Mouse (Mus musculus) lung, postnatal 4 days (tissue): ENCODE measurements at regions not wholly inside any gene's neighbourhood (a gene's known extent, or its start where the extent isn't known, plus 50 kb on each side); places are given as distances from the start of the nearest gene placed in this dataset.

ENCODE experiments used
- DNase-seq, 2 experiments: peaks; one replicate each; pipeline ENCODE4 v3.0.0; 2021

GRCm38 (mm10) chr4:150721619-150722283, 69.8 kb upstream of the Slc45a1 start:
- DNase-seq: no peak

- no peak for DNase-seq
Measured at GRCm38 (mm10) chr4:150717866-150718265, 65.9 kb upstream of the Slc45a1 start.

- no peak for DNase-seq
Measured at GRCm38 (mm10) chr4:150715051-150715450, 63.1 kb upstream of the Slc45a1 start.

GRCm38 (mm10) chr4:150713291-150713690, 61.3 kb upstream of the Slc45a1 start:
- DNase-seq: no peak

- DNase-seq: no peak
Measured at GRCm38 (mm10) chr4:150712856-150713255, 60.9 kb upstream of the Slc45a1 start.

GRCm38 (mm10) chr4:150711646-150712045, 59.7 kb upstream of the Slc45a1 start:
- DNase-seq: no peak

GRCm38 (mm10) chr4:150709391-150710130, 57.6 kb upstream of the Slc45a1 start:
- no peak for DNase-seq

GRCm38 (mm10) chr4:150708572-150708984, 56.6 kb upstream of the Slc45a1 start:
- peak; percentile 45 to 56 for DNase-seq

GRCm38 (mm10) chr4:150707725-150708571, 56.0 kb upstream of the Slc45a1 start:
- peak; percentile 33 to 42 for DNase-seq

GRCm38 (mm10) chr4:150706793-150707724, 55.1 kb upstream of the Slc45a1 start:
- peak; percentile 54 to 60 for DNase-seq

- no peak for DNase-seq
Measured at GRCm38 (mm10) chr4:150706291-150706690, 54.3 kb upstream of the Slc45a1 start.

- DNase-seq: no peak
Measured at GRCm38 (mm10) chr4:150703266-150703665, 51.3 kb upstream of the Slc45a1 start.
